Mouse (Mus musculus): ENCODE measurements around the gene Apoc4. TPM values are rescaled to one million over a fixed set of nuclear protein-coding genes. Genes with fewer than 3 reads are reported as not detected.

The Apoc4 gene
- polyA plus RNA-seq, 1 experiment from 2014 or later = not detected

DNA sequence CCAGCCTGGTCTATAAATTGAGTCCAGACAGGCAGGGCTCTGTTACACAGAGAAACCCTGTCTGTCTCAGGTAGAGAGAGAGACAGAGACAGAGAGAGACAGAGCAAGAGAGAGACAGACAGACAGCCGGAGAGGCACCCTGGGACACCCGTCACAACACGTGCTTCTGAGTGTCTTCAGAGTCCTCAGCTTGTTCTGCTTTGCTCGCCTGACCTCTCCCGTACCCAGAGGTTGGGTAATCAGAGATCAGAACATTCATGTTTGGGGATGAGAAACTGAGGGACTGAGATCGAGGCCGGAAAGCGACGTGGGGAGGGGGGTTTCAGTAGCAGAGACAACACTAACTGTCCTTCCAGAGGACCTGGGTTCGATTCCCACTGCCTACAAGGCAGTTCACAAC, 5.5 kb downstream of the Apoc4 start:
- WGBS = 89% methylated on average over 10 of the region's 10 CpGs
- Histone ChIP-seq H3K9me3 (replicated peaks; ENCODE audit: control insufficient read depth, low read length) (no peaks in the 10 kb centered on the region), H3K4me2 (ENCODE audit: low read length) (no peak overlapping the region), H3K4me1 (ENCODE audit: control insufficient read depth, insufficient read depth, low read length) (no peaks in the 10 kb centered on the region), H3K27me3 (replicated peaks; ENCODE audit: control insufficient read depth, insufficient read depth, low read length) (no peaks in the 10 kb centered on the region), H3K36me3 (ENCODE audit: control insufficient read depth, insufficient read depth, low read length) (no peaks in the 10 kb centered on the region), H3K4me3 (ENCODE audit: low read depth, low read length) (no peak overlapping the region), H3K27ac (ENCODE audit: low read depth, low read length) (no peak overlapping the region), H3K9ac (ENCODE audit: low read length) (no peak overlapping the region)
- DNase-seq (ENCODE audit: low spot score) (no peak), ATAC-seq (no peak)

DNA sequence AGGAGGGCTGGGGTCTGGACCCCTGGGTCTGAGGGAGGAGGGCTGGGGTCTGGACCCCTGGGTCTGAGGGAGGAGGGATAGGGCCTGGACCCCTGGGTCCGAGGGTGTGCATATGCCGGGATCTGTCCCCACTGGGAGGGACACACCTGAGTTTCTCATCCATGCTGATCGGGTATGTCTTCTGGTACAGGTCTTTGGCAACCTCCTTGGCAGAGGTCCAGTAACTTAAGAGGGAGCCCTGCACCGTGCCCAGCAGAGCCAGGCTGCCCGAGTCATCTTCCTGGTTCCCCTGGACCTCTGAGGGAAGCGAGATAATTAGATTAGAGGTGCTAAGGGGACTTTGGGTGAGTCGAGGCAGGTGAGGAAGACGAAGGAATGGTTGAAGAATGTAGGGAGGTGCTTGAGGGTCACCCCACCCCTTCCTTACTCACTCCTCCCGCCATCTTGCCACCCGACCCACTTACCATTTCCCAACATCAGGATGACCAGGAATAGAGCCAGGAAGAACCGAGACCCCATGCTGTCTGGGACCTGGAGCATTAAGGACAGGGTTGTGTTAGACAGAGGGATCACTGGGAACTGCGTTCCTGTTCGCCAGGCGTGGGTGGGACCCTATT, 8.1 kb downstream of the Apoc4 start:
- no peak overlapping the region for H3K9ac ChIP-seq (ENCODE audit: low read length)
- H3K4me3 ChIP-seq (ENCODE audit: low read depth, low read length) = no peak overlapping the region
- no peaks in the 10 kb centered on the region for H3K4me1 ChIP-seq (ENCODE audit: control insufficient read depth, insufficient read depth, low read length)
- H3K4me2 ChIP-seq (ENCODE audit: low read length) = no peak overlapping the region
- no peaks in the 10 kb centered on the region for H3K27me3 ChIP-seq (replicated peaks; ENCODE audit: control insufficient read depth, insufficient read depth, low read length)
- H3K27ac ChIP-seq (ENCODE audit: low read depth, low read length) = no peak overlapping the region
- H3K9me3 ChIP-seq (replicated peaks; ENCODE audit: control insufficient read depth, low read length) = no peaks in the 10 kb centered on the region
- whole genome bisulfite sequencing = 71% methylated on average over 14 of the region's 14 CpGs
- DNase-seq (ENCODE audit: low spot score) = no peak
- H3K36me3 ChIP-seq (ENCODE audit: control insufficient read depth, insufficient read depth, low read length) = no peaks in the 10 kb centered on the region
- ATAC-seq = no peak

DNA sequence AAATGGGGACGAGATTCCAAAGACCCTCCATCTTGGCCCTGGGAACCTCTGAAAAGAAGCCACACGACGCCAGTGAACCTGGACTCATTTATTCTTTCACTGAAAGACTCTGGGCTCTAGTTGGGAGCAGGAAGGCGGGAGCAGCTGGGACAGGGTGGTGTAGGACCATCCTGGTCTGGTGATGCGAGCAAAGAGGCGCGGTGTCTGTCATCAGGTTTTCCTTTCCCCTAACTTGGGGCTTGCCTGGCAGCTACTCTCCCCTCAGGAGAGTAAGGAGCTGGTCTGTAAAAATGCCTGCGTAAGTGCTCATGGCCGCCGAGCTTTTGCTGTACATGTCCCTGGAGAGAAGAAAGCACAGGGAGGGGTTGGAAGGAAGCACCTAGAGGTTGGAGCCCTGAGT, 9.8 kb downstream of the Apoc4 start:
- H3K36me3 ChIP-seq (ENCODE audit: control insufficient read depth, insufficient read depth, low read length) = no peaks in the 10 kb centered on the region
- DNase-seq (ENCODE audit: low spot score) (no peak), ATAC-seq (no peak)
- no peaks in the 10 kb centered on the region for H3K27me3 ChIP-seq (replicated peaks; ENCODE audit: control insufficient read depth, insufficient read depth, low read length)
- no peaks in the 10 kb centered on the region for H3K9me3 ChIP-seq (replicated peaks; ENCODE audit: control insufficient read depth, low read length)
- no peak overlapping the region for H3K4me3 ChIP-seq (ENCODE audit: low read depth, low read length)
- no peak overlapping the region for H3K27ac ChIP-seq (ENCODE audit: low read depth, low read length)
- H3K9ac ChIP-seq (ENCODE audit: low read length) = no peak overlapping the region
- no peaks in the 10 kb centered on the region for H3K4me1 ChIP-seq (ENCODE audit: control insufficient read depth, insufficient read depth, low read length)
- 69% methylated on average over 10 of the region's 10 CpGs for WGBS
- no peak overlapping the region for H3K4me2 ChIP-seq (ENCODE audit: low read length)

DNA sequence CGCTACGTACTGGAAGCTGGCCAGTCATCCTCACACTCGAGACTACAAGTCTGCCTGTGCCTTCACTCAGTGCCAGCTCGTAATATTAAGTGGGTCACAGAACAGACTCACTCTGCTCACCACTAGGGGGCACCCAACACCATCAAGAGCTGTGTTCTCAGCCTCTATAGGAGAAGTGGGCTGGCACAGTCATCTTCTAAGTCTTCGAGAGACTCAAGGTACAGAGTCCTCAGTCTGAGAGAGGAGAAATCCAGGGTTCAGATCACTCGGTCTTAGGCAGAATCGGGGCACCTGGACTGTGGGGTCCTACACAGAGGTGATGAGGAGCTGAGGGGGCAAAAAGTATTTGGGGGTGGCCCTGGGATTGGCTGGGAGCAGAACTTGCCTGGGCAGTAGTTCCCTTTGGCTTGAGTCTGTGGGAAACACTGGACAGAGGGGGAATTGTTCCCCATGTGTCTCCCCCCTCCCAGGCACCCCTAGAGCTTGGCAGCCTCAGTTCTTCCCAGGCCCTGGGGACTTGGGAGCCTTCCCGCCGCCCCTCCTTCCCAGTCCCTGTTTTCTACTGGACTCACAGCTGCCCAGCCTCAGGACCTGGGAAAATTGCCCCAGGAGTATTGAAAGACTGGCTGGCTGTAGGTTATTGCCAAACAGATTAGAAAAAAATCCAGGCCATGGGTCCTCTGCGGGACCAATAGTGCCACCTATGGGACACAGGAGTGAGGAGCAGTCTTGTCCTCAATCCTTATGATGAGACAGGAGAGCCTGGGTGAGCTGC, 12.1 kb downstream of the Apoc4 start:
- H3K9ac ChIP-seq (ENCODE audit: low read length) = no peak overlapping the region
- H3K36me3 ChIP-seq (ENCODE audit: control insufficient read depth, insufficient read depth, low read length) = no peaks in the 10 kb centered on the region
- no peaks in the 10 kb centered on the region for H3K9me3 ChIP-seq (replicated peaks; ENCODE audit: control insufficient read depth, low read length)
- DNase-seq (ENCODE audit: low spot score) = peak; percentile 96
- ATAC-seq = peak; percentile 70
- H3K4me1 ChIP-seq (ENCODE audit: control insufficient read depth, insufficient read depth, low read length) = peaks cover 4% of the 10 kb centered on the region
- H3K4me2 ChIP-seq (ENCODE audit: low read length) = no peak overlapping the region
- no peak overlapping the region for H3K4me3 ChIP-seq (ENCODE audit: low read depth, low read length)
- no peaks in the 10 kb centered on the region for H3K27me3 ChIP-seq (replicated peaks; ENCODE audit: control insufficient read depth, insufficient read depth, low read length)
- 8% methylated on average over 10 of the region's 10 CpGs for WGBS
- H3K27ac ChIP-seq (ENCODE audit: low read depth, low read length) = 0 out of 2 replicates have a peak overlapping the region, but pooled peaks have one; percentile 35

DNA sequence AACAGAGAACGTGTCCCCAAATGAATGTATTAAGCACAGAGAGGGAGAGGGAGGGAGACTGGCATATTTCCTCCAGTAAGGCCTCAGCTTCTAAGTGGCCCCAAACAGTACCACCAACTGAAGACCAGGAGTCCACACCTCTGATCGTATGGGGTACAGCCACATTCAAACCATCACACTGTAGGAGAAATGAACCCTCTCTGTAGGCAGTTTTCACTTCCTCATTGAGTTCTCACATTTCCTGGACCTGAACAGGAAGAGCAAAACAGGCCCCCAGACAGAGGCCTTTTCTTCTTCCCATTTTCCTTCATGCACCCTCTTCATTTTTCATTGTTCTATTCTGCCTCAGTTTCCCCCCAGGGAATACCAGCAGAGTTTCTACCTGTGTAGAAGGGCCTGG, 13.8 kb downstream of the Apoc4 start:
- no peak overlapping the region for H3K9ac ChIP-seq (ENCODE audit: low read length)
- ATAC-seq = no peak
- H3K36me3 ChIP-seq (ENCODE audit: control insufficient read depth, insufficient read depth, low read length) = 0 out of 2 replicates have a peak, but pooled peaks cover 3% of the 10 kb centered on the region

DNA sequence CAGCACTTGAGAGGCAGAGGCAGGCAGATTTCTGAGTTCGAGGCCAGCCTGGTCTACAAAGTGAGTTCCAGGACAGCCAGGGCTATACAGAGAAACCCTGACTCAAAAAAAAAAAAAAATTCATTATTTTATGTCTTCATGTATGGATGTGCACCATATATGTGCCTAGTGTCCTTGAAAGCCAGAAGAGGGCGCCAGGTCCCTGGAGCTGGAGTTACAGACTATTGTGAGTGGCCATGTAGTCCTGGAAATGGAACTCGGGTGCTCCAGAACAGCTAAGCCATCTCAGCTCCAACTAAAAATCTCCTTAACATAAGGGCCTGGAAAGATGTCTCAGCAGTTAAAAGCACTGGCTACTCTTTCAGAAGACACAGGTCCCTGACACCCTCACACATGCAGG, 14.5 kb downstream of the Apoc4 start:
- Histone ChIP-seq H3K4me2 (ENCODE audit: low read length) (no peak overlapping the region), H3K4me1 (ENCODE audit: control insufficient read depth, insufficient read depth, low read length) (peaks cover 12% of the 10 kb centered on the region), H3K9me3 (replicated peaks; ENCODE audit: control insufficient read depth, low read length) (no peaks in the 10 kb centered on the region), H3K9ac (ENCODE audit: low read length) (no peak overlapping the region), H3K27me3 (replicated peaks; ENCODE audit: control insufficient read depth, insufficient read depth, low read length) (no peaks in the 10 kb centered on the region), H3K4me3 (ENCODE audit: low read depth, low read length) (no peak overlapping the region), H3K27ac (ENCODE audit: low read depth, low read length) (no peak overlapping the region), H3K36me3 (ENCODE audit: control insufficient read depth, insufficient read depth, low read length) (0 out of 2 replicates have a peak, but pooled peaks cover 8% of the 10 kb centered on the region)
- 70% methylated on average over 3 of the region's 3 CpGs for WGBS
- ATAC-seq (no peak), DNase-seq (ENCODE audit: low spot score) (no peak)

More for the DNA sequence above, 13.8 kb downstream of the Apoc4 start:
- Histone ChIP-seq H3K4me3 (ENCODE audit: low read depth, low read length) (no peak overlapping the region), H3K4me2 (ENCODE audit: low read length) (no peak overlapping the region), H3K4me1 (ENCODE audit: control insufficient read depth, insufficient read depth, low read length) (peaks cover 12% of the 10 kb centered on the region), H3K27ac (ENCODE audit: low read depth, low read length) (no peak overlapping the region), H3K27me3 (replicated peaks; ENCODE audit: control insufficient read depth, insufficient read depth, low read length) (no peaks in the 10 kb centered on the region), H3K9me3 (replicated peaks; ENCODE audit: control insufficient read depth, low read length) (no peaks in the 10 kb centered on the region)
- WGBS = 75% methylated on average over 2 of the region's 2 CpGs
- no peak for DNase-seq (ENCODE audit: low spot score)

DNA sequence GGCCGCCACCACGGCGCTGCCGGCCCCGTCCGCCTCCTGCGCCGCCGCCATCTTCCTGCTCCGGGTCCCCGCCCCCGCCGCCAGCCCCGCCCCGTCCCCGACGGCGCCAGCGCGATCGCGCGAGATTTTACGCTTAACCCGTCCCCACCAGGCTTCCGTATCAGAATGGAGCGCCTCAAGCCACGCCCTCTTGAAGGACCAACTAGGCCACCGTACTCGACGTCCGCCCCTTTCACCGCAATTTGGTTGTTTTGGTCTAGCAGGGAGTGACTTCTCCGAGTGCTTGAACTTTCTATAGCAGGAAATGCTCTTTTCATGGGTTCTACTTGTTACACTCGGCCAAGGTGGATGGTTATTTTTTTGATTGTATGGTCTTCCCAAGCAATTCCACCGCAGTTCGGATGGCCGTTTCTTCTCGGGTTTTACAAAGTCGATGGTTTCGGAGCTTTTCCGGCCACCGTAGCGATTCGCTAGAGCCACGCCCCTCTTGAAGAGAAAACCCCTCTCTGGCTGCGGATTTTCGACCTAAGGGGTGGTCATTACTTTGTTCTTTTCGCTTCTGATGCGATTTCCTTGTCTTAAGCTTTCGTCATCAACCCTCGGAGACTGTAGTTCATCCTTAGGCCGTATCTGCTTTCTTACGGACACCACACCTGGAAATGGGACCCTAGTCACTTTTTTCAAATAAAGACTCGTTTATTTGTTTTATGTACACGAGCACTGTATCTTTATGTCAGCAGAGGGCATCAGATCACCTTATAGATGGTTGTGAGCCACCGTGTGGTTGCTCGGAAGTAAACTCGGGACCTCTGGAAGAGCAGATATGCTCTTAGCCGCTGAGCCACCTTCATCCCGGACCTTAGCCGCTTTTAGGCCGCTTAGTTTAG, 16.1 kb downstream of the Apoc4 start, which contains the start of gene Clptm1:
Gene Clptm1, minus strand, starts transcription at position 79 of the 887 bp plus-strand sequence.
- peak; percentile 90 for ATAC-seq
- peak within 1 kb of the TSS; percentile 92 for H3K4me2 ChIP-seq (ENCODE audit: low read length)
- H3K36me3 ChIP-seq (ENCODE audit: control insufficient read depth, insufficient read depth, low read length) = peaks cover 15% of the 10 kb centered on the region
- peak within 1 kb of the TSS; percentile 84 for H3K27ac ChIP-seq (ENCODE audit: low read depth, low read length)
- peak within 1 kb of the TSS; percentile 98 for H3K9ac ChIP-seq (ENCODE audit: low read length)
- DNase-seq (ENCODE audit: low spot score) = peak; percentile 99
- H3K9me3 ChIP-seq (replicated peaks; ENCODE audit: control insufficient read depth, low read length) = no peaks in the 10 kb centered on the region
- H3K4me3 ChIP-seq (ENCODE audit: low read depth, low read length) = peak within 1 kb of the TSS; percentile 100
- no peaks in the 10 kb centered on the region for H3K27me3 ChIP-seq (replicated peaks; ENCODE audit: control insufficient read depth, insufficient read depth, low read length)
- peaks cover 12% of the 10 kb centered on the region for H3K4me1 ChIP-seq (ENCODE audit: control insufficient read depth, insufficient read depth, low read length)
- under 1% methylated on average over 62 of the region's 63 CpGs for WGBS

DNA sequence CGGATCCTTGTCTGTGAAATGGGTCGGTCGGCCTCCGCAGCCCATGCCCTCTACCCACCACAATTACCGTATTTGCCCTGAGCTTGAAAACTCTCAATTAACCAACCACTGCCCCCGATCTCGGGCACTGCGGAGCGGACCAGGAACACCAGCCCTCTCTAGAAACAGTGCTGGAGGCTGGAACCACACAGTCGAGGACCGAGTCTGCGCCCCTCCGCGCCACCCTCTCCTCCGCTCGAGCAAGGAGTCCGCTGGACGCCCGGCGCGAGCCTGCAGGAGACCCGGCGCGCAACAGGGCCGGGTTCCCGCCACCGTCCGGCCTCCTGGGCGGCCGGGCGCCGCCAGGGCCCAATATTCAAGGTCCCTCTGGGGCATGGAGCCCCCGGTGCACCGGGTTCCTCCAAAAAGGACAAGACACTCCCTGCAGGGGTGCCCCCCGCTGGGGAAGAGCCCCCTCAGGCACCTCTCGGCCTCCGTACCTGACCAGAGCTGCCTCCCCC, 16.8 kb downstream of the Apoc4 start:
- Histone ChIP-seq H3K4me2 (ENCODE audit: low read length) (peak overlapping the region; percentile 92), H3K27ac (ENCODE audit: low read depth, low read length) (peak overlapping the region; percentile 58; the same call in 1 of the 2 replicates), H3K27me3 (replicated peaks; ENCODE audit: control insufficient read depth, insufficient read depth, low read length) (no peaks in the 10 kb centered on the region), H3K4me3 (ENCODE audit: low read depth, low read length) (peak overlapping the region; percentile 100), H3K9ac (ENCODE audit: low read length) (peak overlapping the region; percentile 98), H3K4me1 (ENCODE audit: control insufficient read depth, insufficient read depth, low read length) (peaks cover 12% of the 10 kb centered on the region), H3K9me3 (replicated peaks; ENCODE audit: control insufficient read depth, low read length) (no peaks in the 10 kb centered on the region), H3K36me3 (ENCODE audit: control insufficient read depth, insufficient read depth, low read length) (peaks cover 22% of the 10 kb centered on the region)
- no peak for DNase-seq (ENCODE audit: low spot score)
- ATAC-seq = peak; percentile 52; the same call in 1 of the 2 replicates
- WGBS = under 1% methylated on average over 37 of the region's 37 CpGs

Data from forebrain, embryonic 14.5 days (tissue).